Mouse (Mus musculus) cerebellum, adult 2 months (tissue): ENCODE results near the gene Lrrc29.

Experiments
- CTCF ChIP-seq: fragments of 200-500 bp; IDR thresholded peaks from 2 replicates; pipeline ENCODE4 v1.5.1; 2011; ENCODE audit warnings: low read depth, mild to moderate bottlenecking, control low read depth, low read length, moderate library complexity, borderline replicate concordance; ENCODE audit not compliant: insufficient read depth
- POLR2A ChIP-seq: fragments of 200-500 bp; IDR thresholded peaks from 2 replicates; pipeline ENCODE4 v1.6.1; 2011; ENCODE audit warnings: low read length, control low read depth, borderline replicate concordance; ENCODE audit not compliant: insufficient read depth

GRCm38 (mm10) chr8:105346611-105347427, 20.7 kb upstream of the Lrrc29 start:
- TF ChIP-seq CTCF (no peak), POLR2A (no peak)
